Mouse (Mus musculus) forebrain, embryonic 11.5 days (tissue): ENCODE measurements around the gene Kansl1l. TPM values are rescaled to one million over a fixed set of nuclear protein-coding genes. Genes with fewer than 3 reads are reported as not detected.

ENCODE experiments used
- ATAC-seq: fragments of 200-750 bp; cut with Nextera tagmentation; replicated peaks from 2 replicates; pipeline ENCODE4 v1.8.0; 2017; ENCODE audit warnings: moderate TSS enrichment; ENCODE audit not compliant: low FRiP score
- DNase-seq: peaks from one replicate; pipeline ENCODE4 v3.0.0-alpha.2; 2017; ENCODE audit warnings: low spot score
- H3K27ac ChIP-seq: fragments of 300-500 bp; sonication (generic); 2 replicates; pipeline ENCODE4 v1.5.1; 2014; ENCODE audit warnings: low read depth, low read length
- H3K27me3 ChIP-seq: fragments of 300-500 bp; sonication (generic); 2 replicates; pipeline ENCODE4 v1.6.1; 2014; ENCODE audit warnings: mild to moderate bottlenecking, low read length, mixed read lengths; ENCODE audit not compliant: control insufficient read depth, insufficient read depth
- H3K36me3 ChIP-seq: fragments of 300-500 bp; sonication (generic); 2 replicates; pipeline ENCODE4 v1.6.1; 2014; ENCODE audit warnings: mild to moderate bottlenecking, low read length, moderate library complexity, mixed read lengths; ENCODE audit not compliant: control insufficient read depth, insufficient read depth
- H3K4me1 ChIP-seq: fragments of 300-500 bp; sonication (generic); replicated peaks from 2 replicates; pipeline ENCODE4 v1.6.1; 2014; ENCODE audit warnings: low read length, mixed read lengths; ENCODE audit not compliant: control insufficient read depth, insufficient read depth
- H3K4me2 ChIP-seq: fragments of 300-500 bp; sonication (generic); 2 replicates; pipeline ENCODE4 v1.6.1; 2014; ENCODE audit warnings: low read depth, mild to moderate bottlenecking, low read length, moderate library complexity, mixed read lengths; ENCODE audit not compliant: severe bottlenecking
- H3K4me3 ChIP-seq: fragments of 300-500 bp; sonication (generic); 2 replicates; pipeline ENCODE4 v1.5.1; 2014; ENCODE audit warnings: low read depth, low read length
- H3K9ac ChIP-seq: fragments of 300-500 bp; sonication (generic); 2 replicates; pipeline ENCODE4 v1.6.1; 2014; ENCODE audit warnings: low read length
- H3K9me3 ChIP-seq: fragments of 300-500 bp; sonication (generic); 2 replicates; pipeline ENCODE4 v1.6.1; 2016; ENCODE audit warnings: low read length, mixed read lengths; ENCODE audit not compliant: control insufficient read depth
- WGBS: fragments of 180-500 bp; shearing (Covaris S2); extraction: QIAGEN DNeasy Blood & Tissue Kit; methylation state at CpG from one replicate; pipeline ENCODE4 v1.1.7; 2014; 5-methylcytosine and 5-hydroxymethylcytosine counted together
- polyA plus RNA-seq: library from polyadenylated mRNA; unstranded; fragments of >200 nt; fragmentation: Nextera tagmentation; extraction: Ambion mirVana; gene quantifications from 2 replicates; pipeline ENCODE4 v1.2.1, GENCODE M21; 2014

The Kansl1l gene
- polyA plus RNA-seq, 1 experiment from 2014 or later = 9.9 TPM

DNA sequence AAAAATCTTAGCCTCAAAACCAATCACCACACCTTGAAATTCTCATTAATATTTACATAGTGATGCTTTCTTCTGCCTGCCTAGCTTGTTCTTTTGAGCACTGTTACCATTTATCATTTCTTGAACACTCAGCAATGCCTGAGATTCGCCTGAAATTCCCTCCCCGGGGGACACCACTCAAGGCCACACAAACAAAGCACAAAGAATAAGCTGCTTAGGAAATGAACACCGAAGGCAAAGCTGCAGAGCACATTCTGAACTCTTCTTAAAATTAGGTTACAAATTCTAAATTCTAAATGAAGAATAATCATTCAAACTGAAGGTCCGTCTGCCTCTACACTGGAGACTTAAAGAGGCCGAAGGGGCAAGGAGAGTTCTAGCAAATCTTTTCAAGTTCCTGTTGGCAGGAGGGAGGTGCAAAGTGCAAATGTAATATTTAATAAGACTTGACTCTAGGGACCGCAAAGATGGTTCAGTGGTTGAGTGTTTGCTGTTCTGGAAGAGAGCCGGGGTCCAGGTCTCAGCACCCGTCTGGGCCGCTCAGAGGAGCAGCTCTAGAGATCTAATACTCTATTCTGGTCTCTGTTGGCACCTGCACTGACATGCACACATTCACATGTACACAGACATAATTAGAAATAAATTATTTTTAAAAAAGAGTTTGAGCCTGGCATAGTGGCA, 12.2 kb upstream of the Kansl1l start:
- Histone ChIP-seq H3K9me3 (no peaks in the 10 kb centered on the region), H3K4me2 (no peak overlapping the region), H3K27ac (no peak overlapping the region)

DNA sequence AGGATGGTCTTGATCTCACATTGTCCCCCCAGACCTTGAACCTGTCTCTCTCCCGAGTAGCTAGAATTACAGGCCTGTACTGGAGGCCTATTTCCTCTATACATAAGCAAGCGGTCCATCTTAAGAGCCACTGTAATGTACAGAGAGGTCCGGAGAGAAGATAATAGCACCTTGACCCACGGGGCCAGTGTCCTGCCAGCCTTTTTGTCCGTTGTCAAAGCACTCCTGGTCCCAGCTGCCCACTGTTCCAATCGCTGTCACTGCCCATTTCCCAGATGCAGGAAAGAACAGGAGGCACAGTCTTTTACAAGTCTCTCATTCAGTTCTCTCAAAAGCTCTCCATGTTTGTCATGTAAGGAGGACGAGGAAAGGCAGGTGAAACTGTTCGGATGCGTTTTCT, 4.6 kb upstream of the Kansl1l start:
- no peaks in the 10 kb centered on the region for H3K27me3 ChIP-seq
- no peaks in the 10 kb centered on the region for H3K9me3 ChIP-seq
- no peak overlapping the region for H3K9ac ChIP-seq
- DNase-seq = no peak
- no peak for ATAC-seq
- H3K4me2 ChIP-seq = no peak overlapping the region
- H3K36me3 ChIP-seq = no peaks in the 10 kb centered on the region
- peaks cover 4% of the 10 kb centered on the region; the same call in 1 of the 2 replicates for H3K4me1 ChIP-seq
- no peak overlapping the region for H3K4me3 ChIP-seq
- no peak overlapping the region for H3K27ac ChIP-seq
- 79% methylated on average over 9 of the region's 9 CpGs for WGBS

More for the DNA sequence above, 12.2 kb upstream of the Kansl1l start:
- H3K4me3 ChIP-seq = no peak overlapping the region
- 76% methylated on average over 9 of the region's 9 CpGs for WGBS
- H3K36me3 ChIP-seq = no peaks in the 10 kb centered on the region
- no peak for ATAC-seq
- H3K27me3 ChIP-seq = no peaks in the 10 kb centered on the region
- H3K4me1 ChIP-seq = no peaks in the 10 kb centered on the region
- H3K9ac ChIP-seq = no peak overlapping the region
- no peak for DNase-seq

DNA sequence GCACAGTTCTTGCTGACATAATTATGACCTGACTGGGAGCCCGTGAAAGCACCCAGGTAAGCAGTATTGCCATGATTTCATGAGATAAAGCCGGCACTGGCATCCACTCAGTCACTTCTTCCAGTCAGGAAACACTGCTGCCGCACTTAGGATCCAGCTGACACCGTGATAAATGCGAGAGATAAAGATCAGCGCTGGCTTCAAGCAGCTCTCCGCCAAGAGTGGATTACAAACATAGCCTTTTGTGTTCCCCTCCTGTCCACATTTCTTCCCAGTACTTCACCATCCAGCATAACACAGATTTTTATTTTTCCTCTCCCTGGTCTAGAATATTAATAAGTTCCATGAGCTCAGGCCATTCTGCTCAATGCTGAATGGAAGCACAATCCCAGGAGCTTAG, 2.9 kb upstream of the Kansl1l start:
- Histone ChIP-seq H3K27ac (no peak overlapping the region), H3K9me3 (no peaks in the 10 kb centered on the region), H3K4me2 (no peak overlapping the region), H3K4me3 (no peak overlapping the region), H3K4me1 (peaks cover 6% of the 10 kb centered on the region; the same call in 1 of the 2 replicates), H3K27me3 (no peaks in the 10 kb centered on the region), H3K36me3 (no peaks in the 10 kb centered on the region), H3K9ac (peak overlapping the region; percentile 12; the same call in 1 of the 2 replicates)
- 38% methylated on average over 7 of the region's 7 CpGs for WGBS
- ATAC-seq (no peak), DNase-seq (no peak)

DNA sequence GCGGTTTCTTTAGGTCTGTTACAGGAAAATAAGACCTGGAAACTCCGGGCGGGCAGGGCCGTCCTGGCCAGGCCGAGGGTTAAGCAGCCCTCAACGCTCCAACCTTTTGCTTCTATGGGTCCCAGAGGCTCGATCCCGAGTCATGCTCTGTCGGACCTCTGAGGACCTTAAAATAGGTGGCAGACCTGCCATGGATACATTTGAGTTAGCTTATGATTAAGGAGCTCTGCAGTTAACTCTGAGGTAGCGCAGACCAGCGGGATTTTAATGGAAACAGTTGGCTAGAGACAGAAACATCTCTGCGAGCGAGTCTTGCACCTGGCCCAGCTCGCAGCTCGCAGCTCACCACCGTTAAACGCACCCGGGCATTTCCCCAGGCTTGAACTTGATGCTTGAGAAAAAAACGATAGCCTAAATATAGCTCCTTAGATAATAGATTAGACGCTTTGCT, 528 bp upstream of the Kansl1l start:
- no peaks in the 10 kb centered on the region for H3K36me3 ChIP-seq
- DNase-seq = no peak
- H3K27me3 ChIP-seq = no peaks in the 10 kb centered on the region
- ATAC-seq = peak; percentile 45
- peak overlapping the region; percentile 85 for H3K9ac ChIP-seq
- WGBS = 2% methylated on average over 20 of the region's 20 CpGs
- peaks cover 6% of the 10 kb centered on the region; the same call in 1 of the 2 replicates for H3K4me1 ChIP-seq
- 0 out of 2 replicates have a peak overlapping the region, but pooled peaks have one; percentile 94 for H3K27ac ChIP-seq
- H3K9me3 ChIP-seq = no peaks in the 10 kb centered on the region
- peak overlapping the region; percentile 73 for H3K4me3 ChIP-seq
- H3K4me2 ChIP-seq = peak overlapping the region; percentile 54

DNA sequence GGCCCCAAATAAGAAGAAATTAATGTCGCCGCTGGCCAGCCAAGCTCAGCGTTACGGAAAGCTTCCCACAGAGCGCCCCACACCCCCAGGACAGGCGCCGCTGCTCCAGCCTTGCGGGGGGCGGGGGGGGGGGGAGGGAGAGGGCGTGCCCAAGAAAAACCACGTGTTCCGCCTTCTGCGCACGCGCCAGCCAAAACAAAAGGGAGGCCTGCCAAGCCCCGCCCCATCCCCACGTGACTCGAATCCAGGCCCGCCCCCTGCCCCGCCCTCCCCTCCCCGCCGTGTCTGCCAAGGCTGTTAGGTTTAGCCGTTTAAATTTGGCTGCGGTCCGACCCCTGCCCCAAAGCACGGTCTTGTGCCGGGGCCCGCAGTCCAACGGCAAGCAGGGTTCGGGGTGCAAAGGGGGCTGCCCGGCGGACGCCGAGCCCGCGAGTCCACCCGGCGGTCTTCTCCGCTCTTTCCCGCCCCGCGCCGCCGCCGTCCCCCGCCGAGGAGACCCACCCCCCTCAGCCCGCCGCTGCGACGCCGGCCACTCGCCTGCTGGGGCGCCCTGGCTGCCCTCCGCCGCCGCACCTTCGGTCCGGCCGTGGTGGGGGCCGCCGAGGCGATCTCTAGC, 417 bp downstream of the Kansl1l start:
- no peaks in the 10 kb centered on the region for H3K27me3 ChIP-seq
- H3K4me1 ChIP-seq = peaks cover 6% of the 10 kb centered on the region; the same call in 1 of the 2 replicates
- H3K9me3 ChIP-seq = no peaks in the 10 kb centered on the region
- ATAC-seq = peak; percentile 91
- no peaks in the 10 kb centered on the region for H3K36me3 ChIP-seq
- H3K4me2 ChIP-seq = peak overlapping the region; percentile 75
- H3K27ac ChIP-seq = peak overlapping the region; percentile 94
- H3K9ac ChIP-seq = peak overlapping the region; percentile 85
- DNase-seq = peak; percentile 99
- H3K4me3 ChIP-seq = peak overlapping the region; percentile 73
- WGBS = under 1% methylated on average over 32 of the region's 63 CpGs

DNA sequence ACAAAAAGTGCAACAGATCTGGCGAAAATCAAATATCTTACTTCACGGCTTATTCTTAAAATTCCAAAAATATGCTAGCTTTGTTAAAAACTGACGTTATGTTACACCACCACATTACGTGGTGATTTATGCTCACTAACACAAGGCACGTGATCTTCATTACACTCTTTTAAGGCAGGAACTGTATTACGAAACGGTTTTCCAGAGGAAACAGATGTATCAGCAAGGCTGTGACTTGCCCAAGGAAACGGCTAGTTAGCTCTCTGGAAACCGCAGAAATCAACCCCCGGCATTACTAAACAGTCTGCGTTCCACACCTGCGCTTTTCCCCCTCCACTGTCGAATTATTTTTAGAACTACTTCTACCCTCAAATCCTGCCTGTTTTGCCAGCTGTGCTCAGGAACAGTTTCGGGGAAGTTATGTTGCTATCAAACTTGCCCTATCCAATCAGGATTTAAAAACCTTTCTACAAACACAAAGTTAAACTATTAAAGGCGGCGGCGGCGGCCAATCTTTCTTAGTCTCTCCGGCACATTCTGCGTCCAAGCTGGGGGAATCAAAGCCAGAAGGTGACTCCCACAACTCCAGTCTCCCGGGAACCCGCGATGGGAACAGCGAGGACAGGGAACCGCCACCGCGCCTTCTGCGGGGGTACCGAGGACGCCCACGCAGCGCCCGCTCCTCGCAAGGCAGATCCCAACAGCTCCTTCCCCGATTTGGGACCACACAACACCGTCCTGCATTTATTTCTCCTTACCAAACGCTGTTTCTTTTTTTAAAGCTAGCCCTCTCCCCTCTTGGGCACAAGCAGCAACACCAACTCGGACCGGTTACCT, 1.2 kb downstream of the Kansl1l start:
- H3K9ac ChIP-seq = peak overlapping the region; percentile 75
- WGBS = 1% methylated on average over 39 of the region's 39 CpGs
- DNase-seq (peak; percentile 80), ATAC-seq (peak; percentile 45)
- H3K36me3 ChIP-seq = no peaks in the 10 kb centered on the region
- peak overlapping the region; percentile 73 for H3K4me3 ChIP-seq
- 0 out of 2 replicates have a peak overlapping the region, but pooled peaks have one; percentile 37 for H3K27ac ChIP-seq
- peaks cover 6% of the 10 kb centered on the region; the same call in 1 of the 2 replicates for H3K4me1 ChIP-seq
- no peaks in the 10 kb centered on the region for H3K9me3 ChIP-seq
- no peaks in the 10 kb centered on the region for H3K27me3 ChIP-seq
- H3K4me2 ChIP-seq = peak overlapping the region; percentile 75

DNA sequence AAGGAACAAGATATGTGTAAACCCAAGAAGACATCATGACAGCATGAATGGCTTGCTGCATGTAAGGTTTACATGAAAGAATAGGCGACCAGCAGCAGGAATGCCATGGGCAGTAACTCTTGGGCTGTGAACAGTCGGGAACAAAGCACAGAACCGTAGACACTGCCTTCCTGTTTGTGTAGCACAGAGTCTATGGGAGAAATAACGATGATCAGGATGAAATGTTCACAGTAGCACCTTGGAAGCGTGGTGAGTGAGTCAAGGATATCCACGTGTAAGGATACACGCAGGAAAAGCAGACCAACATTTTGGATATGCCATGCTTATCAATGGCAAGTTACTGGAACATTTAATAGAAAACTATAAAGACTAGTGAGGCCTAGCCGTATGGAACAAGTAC, 2.6 kb downstream of the Kansl1l start:
- Histone ChIP-seq H3K9me3 (no peaks in the 10 kb centered on the region), H3K4me1 (0 out of 2 replicates have a peak, but pooled peaks cover 2% of the 10 kb centered on the region), H3K36me3 (no peaks in the 10 kb centered on the region), H3K4me2 (no peak overlapping the region), H3K9ac (no peak overlapping the region), H3K27ac (no peak overlapping the region), H3K27me3 (no peaks in the 10 kb centered on the region), H3K4me3 (no peak overlapping the region)
- DNase-seq (no peak), ATAC-seq (no peak)
- 68% methylated on average over 8 of the region's 8 CpGs for WGBS

DNA sequence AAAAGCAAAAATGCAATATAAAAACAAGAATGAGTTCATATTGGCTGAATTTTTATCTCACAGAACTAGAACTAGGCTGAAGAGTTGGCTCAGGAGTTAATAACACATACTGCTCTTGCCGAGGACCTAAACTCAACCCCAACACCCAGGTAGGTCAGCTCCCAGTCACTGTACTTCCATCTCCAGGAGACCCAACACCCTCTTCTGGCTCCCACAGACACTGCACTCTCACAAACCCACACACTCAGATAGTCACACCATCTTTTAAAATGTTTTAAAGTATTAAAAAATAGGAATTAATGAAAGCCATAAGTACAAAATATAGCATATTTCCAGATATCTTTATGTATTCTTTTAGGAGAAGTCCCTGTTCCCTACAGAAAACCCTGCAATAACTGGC, 4.2 kb downstream of the Kansl1l start:
- Histone ChIP-seq H3K27me3 (no peaks in the 10 kb centered on the region), H3K27ac (no peak overlapping the region), H3K4me2 (no peak overlapping the region), H3K4me3 (no peak overlapping the region), H3K4me1 (0 out of 2 replicates have a peak, but pooled peaks cover 2% of the 10 kb centered on the region), H3K36me3 (no peaks in the 10 kb centered on the region), H3K9ac (no peak overlapping the region), H3K9me3 (0 out of 2 replicates have a peak, but pooled peaks cover 2% of the 10 kb centered on the region)
- 79% methylated on average over 1 of the region's 1 CpGs for WGBS
- no peak for DNase-seq
- ATAC-seq = no peak
